Mouse (Mus musculus): ENCODE results near the gene Pdzk1ip1.

Gene Pdzk1ip1

GRCm38 (mm10) chr4:115088611-115089338 lies at the start of gene Pdzk1ip1:
Gene Pdzk1ip1 (plus strand): TSS chr4:115088708.
- no peak for DNase-seq (ENCODE audit: low spot score)

- DNase-seq (ENCODE audit: low spot score): no peak
These were observed 42.9 kb upstream of the Pdzk1ip1 start for GRCm38 (mm10) chr4:115045621-115046020.

DNA sequence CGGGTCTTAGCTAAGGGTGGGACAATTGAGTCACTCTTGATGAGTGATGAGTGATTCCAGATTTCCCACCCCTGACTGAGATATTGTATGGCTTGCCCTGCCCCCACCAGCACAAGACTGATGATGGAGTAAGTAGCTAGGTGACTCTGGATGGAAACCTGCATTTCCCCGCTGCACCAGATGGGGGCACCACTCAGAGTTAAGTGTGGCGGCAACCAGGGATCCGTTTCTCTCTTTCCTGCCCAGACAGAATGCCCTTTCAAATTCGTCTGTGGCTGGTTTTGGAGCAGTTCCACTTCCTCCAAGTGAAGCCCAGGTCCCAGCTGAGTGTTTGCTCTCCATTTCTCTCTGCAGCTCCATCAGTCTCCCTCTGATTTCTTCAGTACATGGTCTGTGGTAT lies 40.8 kb upstream of the Pdzk1ip1 start:
- peak; percentile 78 for DNase-seq (ENCODE audit: low spot score)

DNA sequence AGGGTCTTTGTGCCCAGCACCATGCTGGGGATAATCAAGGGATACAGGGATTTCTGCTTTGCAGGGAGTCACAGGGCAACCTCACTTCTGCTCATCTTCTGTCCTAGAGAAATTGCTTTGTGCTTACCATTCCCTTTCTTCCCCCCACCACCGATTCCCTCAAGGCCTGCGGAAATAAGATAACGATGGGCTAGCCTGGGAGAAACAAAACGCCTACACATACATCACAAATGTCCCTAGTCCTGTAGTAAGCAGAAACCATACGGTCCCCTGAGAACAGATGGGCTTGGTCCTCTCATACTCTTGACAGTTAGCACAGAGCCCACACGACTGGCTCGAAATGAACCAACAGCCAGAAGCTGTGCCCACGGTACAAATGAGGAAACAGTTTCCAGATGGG lies 40.3 kb upstream of the Pdzk1ip1 start:
- no peak for DNase-seq (ENCODE audit: low spot score)

GRCm38 (mm10) chr4:115051245-115051644 lies 37.3 kb upstream of the Pdzk1ip1 start:
- no peak for DNase-seq (ENCODE audit: low spot score)

DNA sequence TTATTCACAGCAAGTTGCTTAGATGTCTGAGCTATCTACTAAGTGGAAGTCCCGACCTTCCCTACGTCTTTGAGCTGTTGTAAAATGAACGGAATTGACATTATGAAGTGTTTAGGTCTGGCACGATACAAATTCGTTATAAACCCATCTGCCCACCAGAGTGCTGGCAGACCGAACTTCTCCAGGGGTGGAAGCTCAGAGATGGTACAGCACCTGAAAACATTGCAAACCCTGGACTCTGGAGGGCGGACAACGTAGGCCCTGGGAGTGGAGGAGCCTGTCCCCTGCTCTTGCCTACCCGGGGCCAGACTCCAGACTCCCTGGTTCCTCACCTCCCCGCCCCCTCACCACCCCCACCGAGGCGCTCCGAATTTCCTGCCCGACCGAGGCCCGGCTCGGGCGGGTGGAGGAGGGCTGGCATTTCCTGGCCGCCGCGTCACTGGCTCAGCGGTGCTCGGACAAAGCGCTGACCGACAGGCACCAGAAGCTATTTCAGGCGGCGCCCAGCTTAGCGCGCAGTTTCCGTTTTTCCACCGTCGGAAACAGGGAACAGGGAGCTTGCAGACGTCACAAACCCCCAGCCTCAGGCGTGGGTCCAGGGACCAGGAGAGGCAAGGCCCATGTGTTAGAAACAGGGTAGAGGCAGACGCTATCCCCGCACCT lies 36.0 kb upstream of the Pdzk1ip1 start:
- DNase-seq (ENCODE audit: low spot score): peak; percentile 74

GRCm38 (mm10) chr4:115055044-115055443 lies 33.5 kb upstream of the Pdzk1ip1 start:
- no peak for DNase-seq (ENCODE audit: low spot score)

DNA sequence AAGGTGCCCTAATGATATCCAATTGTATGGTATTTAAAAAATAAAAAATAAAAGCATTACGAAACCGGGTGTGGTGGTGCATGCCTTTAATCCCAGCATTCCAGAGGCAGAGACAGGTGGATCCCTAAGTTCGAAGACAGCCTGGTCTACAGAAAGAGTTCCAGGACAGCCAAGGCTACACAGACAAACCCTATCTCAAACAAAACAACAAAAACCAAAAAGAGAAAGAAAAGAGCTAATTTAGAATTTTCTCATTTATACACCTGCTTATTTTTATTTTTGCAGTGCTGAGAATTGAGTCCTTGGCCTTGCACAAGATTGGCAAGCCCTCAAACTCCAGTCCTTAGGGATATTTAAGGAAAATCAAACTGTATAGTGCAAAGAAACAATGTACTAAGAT lies 32.8 kb upstream of the Pdzk1ip1 start:
- DNase-seq (ENCODE audit: low spot score): no peak

DNA sequence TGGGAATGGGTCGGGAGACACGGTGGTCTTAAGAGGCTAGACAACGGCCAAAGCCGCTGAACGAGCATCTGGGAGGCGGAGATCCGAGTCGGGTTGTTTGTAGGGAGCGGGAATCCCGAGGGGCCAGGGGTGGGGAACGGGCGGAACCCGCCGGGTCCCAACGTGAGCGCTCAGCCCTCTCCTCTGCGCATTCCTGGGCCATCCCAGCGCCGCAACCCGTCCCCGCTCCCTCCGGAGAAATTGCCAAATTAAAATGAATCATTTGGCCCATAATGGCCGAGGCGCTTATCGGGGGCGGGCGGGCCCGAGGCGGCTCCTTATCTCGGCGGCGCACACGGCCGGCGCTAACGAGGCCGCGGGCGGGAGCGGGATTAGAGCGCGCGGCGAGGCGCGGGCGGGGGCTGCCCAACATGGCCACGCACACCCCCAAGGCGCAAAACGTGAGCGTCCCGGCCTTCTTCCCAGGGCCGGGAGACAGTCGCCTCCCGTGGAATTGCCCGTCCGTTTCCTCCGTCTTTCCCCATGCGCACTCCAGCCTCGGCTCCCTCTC lies 32.1 kb upstream of the Pdzk1ip1 start, which contains the start of gene Tal1:
Gene Tal1 (plus strand): TSS at position 56 of the 550 bp plus-strand sequence.
- DNase-seq (ENCODE audit: low spot score): peak; percentile 71

DNA sequence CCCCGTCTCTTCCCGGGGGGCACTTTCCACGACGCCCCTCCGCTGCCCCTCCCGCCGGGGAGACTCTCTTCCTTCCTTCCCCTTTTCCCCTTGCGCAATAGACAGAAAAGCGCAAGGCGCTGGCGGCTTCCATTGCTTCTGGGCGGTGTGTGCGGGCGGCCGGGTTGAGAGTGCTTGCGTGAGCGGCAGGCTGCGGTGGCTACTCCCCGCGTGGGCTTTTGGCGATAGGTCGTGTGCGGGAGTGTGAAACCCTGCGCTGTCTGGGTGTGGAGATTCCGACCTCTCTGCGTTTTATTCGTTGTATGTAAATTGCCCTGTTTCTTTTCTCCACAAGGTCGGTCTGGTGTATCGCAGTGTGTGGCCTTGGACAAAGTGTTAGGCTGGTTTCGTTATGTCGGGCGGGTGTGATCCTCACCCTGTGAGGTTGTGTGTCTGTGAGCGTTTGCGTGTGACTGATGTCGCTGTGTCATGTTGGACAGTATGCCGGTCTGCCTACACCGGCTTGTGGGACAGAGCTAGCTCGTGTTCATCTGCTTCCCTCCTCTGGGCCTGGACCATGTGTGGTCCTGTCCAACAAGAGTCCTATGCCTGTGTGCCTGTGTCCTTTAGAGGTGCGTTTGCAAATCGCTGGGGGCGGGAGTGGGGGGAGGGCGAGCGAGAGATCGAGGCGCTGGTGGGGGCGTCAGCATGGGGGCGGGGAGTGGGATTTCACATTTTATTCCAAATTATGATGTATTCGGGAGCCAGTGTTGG lies 31.4 kb upstream of the Pdzk1ip1 start:
- DNase-seq (ENCODE audit: low spot score): peak; percentile 74

GRCm38 (mm10) chr4:115057674-115058316 lies 30.7 kb upstream of the Pdzk1ip1 start:
- DNase-seq (ENCODE audit: low spot score): peak; percentile 62

- DNase-seq (ENCODE audit: low spot score): peak; percentile 60
These were observed 30.2 kb upstream of the Pdzk1ip1 start for GRCm38 (mm10) chr4:115058317-115058761.

GRCm38 (mm10) chr4:115058871-115059590 lies 29.5 kb upstream of the Pdzk1ip1 start:
- peak; percentile 45 for DNase-seq (ENCODE audit: low spot score)

GRCm38 (mm10) chr4:115059871-115060270 lies 28.6 kb upstream of the Pdzk1ip1 start:
- peak; percentile 45 for DNase-seq (ENCODE audit: low spot score)

DNA sequence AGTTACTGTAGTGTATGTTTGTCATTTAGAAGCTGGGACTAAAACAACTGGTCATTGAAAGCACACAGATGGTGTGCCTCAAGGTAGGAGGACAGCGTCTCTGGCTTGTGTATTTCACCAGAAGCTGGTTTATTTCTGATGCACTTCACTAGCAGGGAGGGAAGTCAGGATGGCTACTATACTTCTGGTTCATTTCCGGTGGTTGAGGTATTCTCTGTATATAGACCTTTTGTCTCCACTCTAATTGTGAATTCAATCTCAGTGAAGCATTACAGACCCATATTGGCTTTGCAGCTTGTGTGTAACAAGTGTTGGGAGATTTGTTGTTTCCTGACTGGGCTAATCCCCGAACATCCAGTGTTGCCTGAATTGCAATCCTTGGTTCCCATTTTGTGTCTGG lies 27.8 kb upstream of the Pdzk1ip1 start:
- DNase-seq (ENCODE audit: low spot score): peak; percentile 33

GRCm38 (mm10) chr4:115062540-115062874 lies 26.0 kb upstream of the Pdzk1ip1 start:
- DNase-seq (ENCODE audit: low spot score): peak; percentile 47

GRCm38 (mm10) chr4:115062875-115063517 lies 25.5 kb upstream of the Pdzk1ip1 start:
- DNase-seq (ENCODE audit: low spot score): peak; percentile 59

- no peak for DNase-seq (ENCODE audit: low spot score)
These were observed 24.8 kb upstream of the Pdzk1ip1 start for GRCm38 (mm10) chr4:115063518-115064239.

DNA sequence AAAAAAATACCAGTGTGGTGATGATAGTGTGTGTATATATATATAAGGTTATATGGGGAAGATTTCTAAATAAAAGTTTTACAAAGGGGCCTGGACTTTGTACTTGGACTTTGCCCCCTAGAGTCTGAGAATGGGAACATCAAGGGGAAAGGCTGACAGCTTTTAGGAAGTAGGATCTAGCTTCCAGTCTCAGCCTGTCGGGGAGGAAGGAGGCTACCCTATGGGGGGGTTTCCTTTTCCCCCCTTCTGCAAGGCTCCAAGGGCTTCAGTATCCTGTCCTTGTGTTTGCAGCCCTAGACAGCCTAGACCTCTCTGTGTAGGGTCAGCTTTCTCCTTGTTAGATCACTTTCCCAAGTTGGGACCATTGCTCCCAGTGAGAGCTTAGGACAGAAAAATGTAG lies 16.8 kb upstream of the Pdzk1ip1 start:
- no peak for DNase-seq (ENCODE audit: low spot score)

DNA sequence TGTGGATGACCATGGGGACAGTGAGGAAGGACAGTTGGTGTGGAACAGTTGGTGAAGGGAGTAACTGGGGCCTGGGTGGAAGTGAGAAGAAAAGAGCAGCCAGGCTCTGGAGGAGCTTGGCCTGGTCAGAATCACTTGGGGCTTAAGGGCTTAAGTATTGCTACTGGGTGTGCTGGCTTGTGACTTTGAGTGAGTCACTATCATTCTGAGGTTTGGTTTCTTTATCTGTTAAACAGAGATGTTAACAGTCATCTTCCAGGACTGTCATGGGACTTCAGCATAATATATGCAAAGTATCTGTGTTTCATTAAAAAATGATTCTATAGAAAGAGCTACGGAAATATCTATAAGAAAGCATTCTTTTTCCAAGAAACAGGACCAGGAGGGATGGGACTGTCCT lies 13.7 kb upstream of the Pdzk1ip1 start:
- no peak for DNase-seq (ENCODE audit: low spot score)

All from embryo, embryonic 10.5 days (tissue).